Mouse (Mus musculus): ENCODE results near the gene Pcnp.
A peak's percentile ranks its signal among the peaks of the same experiment; 100 is the strongest.
"Not testable (repeated sequence)": the region's sequence is repeated elsewhere in the genome, so short reads cannot be mapped to it uniquely, and the experiment has no call there.

Pcnp gene

GRCm38 (mm10) chr16:56029661-56030082 is at the start of gene Pcnp:
TSS of gene Pcnp (minus strand) at chr16:56029739.
- DNase-seq, result peak; percentile 97

GRCm38 (mm10) chr16:56076121-56076869 is 46.8 kb upstream of the Pcnp start:
- no peak for DNase-seq

GRCm38 (mm10) chr16:56075222-56076111 is 45.9 kb upstream of the Pcnp start:
- DNase-seq, result peak; percentile 88

- DNase-seq, result peak; percentile 22
Observed at GRCm38 (mm10) chr16:56074565-56074964, 45.0 kb upstream of the Pcnp start.

GRCm38 (mm10) chr16:56074122-56074521 is 44.6 kb upstream of the Pcnp start:
- DNase-seq, result no peak

- DNase-seq, result not testable (repeated sequence)
Observed at GRCm38 (mm10) chr16:56073150-56073549, 43.6 kb upstream of the Pcnp start.

- DNase-seq, result no peak
Observed at GRCm38 (mm10) chr16:56072533-56072932, 43.0 kb upstream of the Pcnp start.

- no peak for DNase-seq
Observed at GRCm38 (mm10) chr16:56071317-56072232, 42.0 kb upstream of the Pcnp start.

- no peak for DNase-seq
Observed at GRCm38 (mm10) chr16:56068523-56069070, 39.1 kb upstream of the Pcnp start.

GRCm38 (mm10) chr16:56066113-56066512 is 36.6 kb upstream of the Pcnp start:
- DNase-seq, result no peak

GRCm38 (mm10) chr16:56064334-56064990 is 34.9 kb upstream of the Pcnp start:
- peak; percentile 65 for DNase-seq

GRCm38 (mm10) chr16:56062981-56063380 is 33.4 kb upstream of the Pcnp start:
- no peak for DNase-seq

- DNase-seq, result no peak
Observed at GRCm38 (mm10) chr16:56061995-56062594, 32.6 kb upstream of the Pcnp start.

- DNase-seq, result no peak
Observed at GRCm38 (mm10) chr16:56058151-56058550, 28.6 kb upstream of the Pcnp start.

- no peak for DNase-seq
Observed at GRCm38 (mm10) chr16:56056944-56057590, 27.5 kb upstream of the Pcnp start.

- no peak for DNase-seq
Observed at GRCm38 (mm10) chr16:56055911-56056310, 26.4 kb upstream of the Pcnp start.

GRCm38 (mm10) chr16:56048038-56048437 is 18.5 kb upstream of the Pcnp start, which contains the start of gene Senp7:
TSS of gene Senp7 (plus strand) at chr16:56048338.
- DNase-seq, result not testable (repeated sequence)

GRCm38 (mm10) chr16:56038090-56038489 is 8.6 kb upstream of the Pcnp start:
- no peak for DNase-seq

- DNase-seq, result peak; percentile 94
Observed at GRCm38 (mm10) chr16:56037138-56038010, 7.8 kb upstream of the Pcnp start, which contains the start of gene Trmt10c. TSS of gene Trmt10c (minus strand) at chr16:56037819.

- DNase-seq, result no peak
Observed at GRCm38 (mm10) chr16:56036501-56036900, 7.0 kb upstream of the Pcnp start.
